Mouse (Mus musculus) layer of hippocampus, adult 9-10 months (tissue): Measurements from ENCODE around the gene Bysl.
A peak's percentile ranks its signal among the peaks of the same experiment; 100 is the strongest.
"Not testable (repeated sequence)": the region's sequence is repeated elsewhere in the genome, so short reads cannot be mapped to it uniquely, and the experiment has no call there.

Experiments
- DNase-seq: peaks from one replicate; pipeline ENCODE4 v3.0.0; 2022; ENCODE audit warnings: low spot score

Gene Bysl

GRCm38 (mm10) chr17:47610849-47611660 lies at the start of gene Bysl, which contains the start of the genes Med20 and Gm20517:
Gene Bysl, minus strand, starts transcription at chr17:47611492.
Gene Med20, plus strand, starts transcription at chr17:47611582.
Gene Gm20517, plus strand, starts transcription at chr17:47611589.
- DNase-seq: peak; percentile 90

GRCm38 (mm10) chr17:47658741-47659243 lies 47.5 kb upstream of the Bysl start:
- no peak for DNase-seq

DNA sequence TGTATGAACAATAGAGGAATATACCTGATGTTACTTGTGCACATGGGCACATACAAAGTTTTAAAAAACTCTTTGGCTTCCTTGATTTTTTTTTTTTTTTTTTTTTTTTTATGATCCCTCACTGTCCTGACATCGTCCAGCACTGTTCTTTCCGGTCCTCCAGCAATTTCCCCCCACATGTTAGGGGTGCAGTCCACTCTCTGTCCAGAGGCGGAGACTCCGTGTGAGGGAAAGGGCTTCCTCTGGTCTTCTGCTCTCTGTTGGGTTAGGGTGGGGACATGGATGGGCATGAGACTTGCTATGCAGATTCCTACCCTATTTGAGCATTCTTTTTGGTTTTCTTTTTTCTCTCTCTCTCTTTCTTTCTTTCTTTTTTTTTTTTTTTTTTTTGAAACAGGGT lies 46.6 kb upstream of the Bysl start:
- no peak for DNase-seq

- no peak for DNase-seq
These were observed 44.4 kb upstream of the Bysl start for GRCm38 (mm10) chr17:47655697-47656096.

DNA sequence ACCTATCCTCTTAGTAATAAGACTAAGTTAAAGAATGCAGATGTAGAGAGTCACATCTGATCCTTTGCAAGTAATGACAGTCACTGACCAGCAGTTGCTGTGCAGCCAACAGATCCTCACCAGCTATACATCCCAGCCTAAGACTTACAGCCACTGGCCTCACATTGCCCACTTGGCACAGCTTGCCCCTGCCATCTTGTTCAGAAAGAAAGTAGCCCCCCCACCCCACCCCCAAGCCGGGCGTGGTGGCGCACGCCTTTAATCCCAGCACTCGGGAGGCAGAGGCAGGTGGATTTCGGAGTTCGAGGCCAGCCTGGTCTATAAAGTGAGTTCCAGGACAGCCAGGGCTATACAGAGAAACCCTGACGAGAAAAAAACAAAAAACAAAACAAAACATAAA lies 43.1 kb upstream of the Bysl start:
- DNase-seq: not testable (repeated sequence)

GRCm38 (mm10) chr17:47651953-47652352 lies 40.7 kb upstream of the Bysl start:
- no peak for DNase-seq

GRCm38 (mm10) chr17:47648966-47649365 lies 37.7 kb upstream of the Bysl start:
- DNase-seq: no peak

DNA sequence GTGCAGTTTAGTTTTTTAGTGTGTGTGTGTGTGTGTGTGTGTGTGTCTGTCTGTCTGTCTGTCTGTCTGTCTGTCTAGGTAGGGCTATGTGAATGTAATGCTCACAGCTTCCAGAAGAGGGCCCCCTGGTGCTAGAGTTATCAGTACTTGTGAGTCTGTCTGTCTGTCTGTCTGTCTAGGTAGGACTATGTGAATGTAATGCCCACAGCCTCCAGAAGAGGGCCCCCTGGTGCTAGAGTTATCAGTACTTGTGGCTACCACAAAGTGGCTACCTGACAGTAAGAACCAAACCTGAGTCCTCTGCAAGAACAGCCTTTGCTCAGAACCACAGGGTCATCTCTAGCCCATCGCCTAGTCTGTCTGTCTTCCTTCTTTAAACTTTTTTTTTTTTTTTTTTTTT lies 35.4 kb upstream of the Bysl start:
- DNase-seq: peak; percentile 66

- no peak for DNase-seq
These were observed 31.7 kb upstream of the Bysl start for GRCm38 (mm10) chr17:47642992-47643391.

DNA sequence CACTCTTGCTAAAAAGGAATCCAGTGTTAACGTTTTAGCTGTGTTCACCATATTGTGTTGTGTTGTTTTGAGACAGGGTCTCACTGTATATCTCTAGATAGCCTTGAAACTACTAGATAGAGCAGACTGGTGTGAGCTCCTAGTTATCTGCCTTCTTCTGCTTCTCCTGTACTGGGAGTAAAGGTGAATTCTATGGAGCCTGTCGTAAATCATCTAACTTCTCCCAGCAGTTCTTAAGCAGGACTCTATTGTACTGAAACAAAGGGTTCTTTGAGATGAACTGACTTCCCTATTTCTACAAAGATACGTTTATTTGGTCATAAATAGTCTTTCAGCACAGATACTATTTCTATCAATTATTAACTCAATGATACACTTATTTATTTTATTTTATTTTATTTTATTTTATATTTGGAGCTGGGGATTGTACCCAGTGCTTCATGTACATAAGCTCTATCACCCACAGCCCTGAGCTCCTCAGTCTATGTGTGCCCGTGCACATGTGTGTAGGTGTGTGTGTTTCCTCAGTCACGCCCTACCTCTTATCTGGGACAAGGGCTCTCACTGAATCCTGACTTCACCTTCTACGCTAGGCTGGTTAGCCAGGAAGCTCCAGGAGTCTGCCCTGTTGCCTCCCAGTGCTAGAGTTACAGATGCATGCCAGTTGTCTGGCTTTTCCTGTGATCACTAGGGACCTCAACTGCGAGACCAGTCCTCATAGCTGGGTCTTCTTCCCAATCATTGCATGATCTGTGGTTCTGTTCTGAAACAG lies 22.9 kb upstream of the Bysl start:
- no peak for DNase-seq

DNA sequence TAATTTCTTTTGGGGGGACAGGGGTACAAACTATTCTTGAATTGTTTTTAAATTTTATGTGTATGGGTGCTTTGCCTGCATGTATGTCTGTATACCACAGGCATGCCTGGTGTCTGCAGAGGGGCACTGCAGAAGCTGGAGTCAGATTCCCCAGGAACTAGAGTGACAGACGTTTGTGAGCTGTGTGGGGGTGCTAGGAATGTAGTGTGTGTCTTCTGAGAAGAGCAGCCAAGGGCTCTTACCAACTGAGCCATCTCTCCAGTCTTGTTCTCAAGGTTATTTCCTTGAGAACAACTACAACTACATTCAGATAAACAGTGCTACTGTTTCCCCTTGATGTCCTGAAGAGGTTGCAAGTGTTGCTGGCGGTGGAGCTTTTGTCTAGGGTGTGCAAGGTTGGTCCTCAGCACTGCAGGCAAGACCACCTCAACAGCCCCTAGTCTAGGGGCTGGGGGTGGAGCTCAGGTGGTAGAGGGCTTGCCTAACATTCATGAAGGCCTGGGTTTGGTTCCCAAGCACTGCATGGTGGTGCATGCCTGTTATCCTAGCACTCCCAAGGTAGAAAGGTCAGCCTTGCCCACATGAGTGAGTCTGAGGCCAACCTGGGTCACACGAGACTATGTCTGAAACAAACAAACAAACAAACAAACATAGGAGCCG lies 21.0 kb upstream of the Bysl start:
- DNase-seq: no peak

DNA sequence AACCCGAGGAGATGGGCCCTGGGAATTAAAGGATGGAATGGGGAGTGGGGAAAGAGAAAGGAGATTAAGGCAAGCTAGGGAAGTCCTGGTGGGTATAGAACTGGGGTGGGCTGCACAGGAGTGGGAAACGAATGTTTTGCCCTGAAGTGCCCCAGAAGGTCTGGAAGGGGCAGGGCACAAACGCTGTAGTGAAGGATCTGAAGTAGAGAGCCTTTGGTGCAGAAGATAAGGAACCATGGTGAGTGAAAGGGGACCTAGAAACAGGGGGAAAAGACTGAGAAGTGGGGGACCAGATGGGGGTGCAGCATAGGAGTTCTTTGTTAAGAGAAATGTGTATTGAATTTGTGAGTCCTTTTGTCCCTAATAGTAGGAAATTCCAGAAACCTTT lies 19.4 kb upstream of the Bysl start, which contains the start of gene Usp49:
Gene Usp49, plus strand, starts transcription at position 13 of the 388 bp plus-strand sequence.
- no peak for DNase-seq

- DNase-seq: no peak
These were observed 18.7 kb upstream of the Bysl start for GRCm38 (mm10) chr17:47629717-47630677.

DNA sequence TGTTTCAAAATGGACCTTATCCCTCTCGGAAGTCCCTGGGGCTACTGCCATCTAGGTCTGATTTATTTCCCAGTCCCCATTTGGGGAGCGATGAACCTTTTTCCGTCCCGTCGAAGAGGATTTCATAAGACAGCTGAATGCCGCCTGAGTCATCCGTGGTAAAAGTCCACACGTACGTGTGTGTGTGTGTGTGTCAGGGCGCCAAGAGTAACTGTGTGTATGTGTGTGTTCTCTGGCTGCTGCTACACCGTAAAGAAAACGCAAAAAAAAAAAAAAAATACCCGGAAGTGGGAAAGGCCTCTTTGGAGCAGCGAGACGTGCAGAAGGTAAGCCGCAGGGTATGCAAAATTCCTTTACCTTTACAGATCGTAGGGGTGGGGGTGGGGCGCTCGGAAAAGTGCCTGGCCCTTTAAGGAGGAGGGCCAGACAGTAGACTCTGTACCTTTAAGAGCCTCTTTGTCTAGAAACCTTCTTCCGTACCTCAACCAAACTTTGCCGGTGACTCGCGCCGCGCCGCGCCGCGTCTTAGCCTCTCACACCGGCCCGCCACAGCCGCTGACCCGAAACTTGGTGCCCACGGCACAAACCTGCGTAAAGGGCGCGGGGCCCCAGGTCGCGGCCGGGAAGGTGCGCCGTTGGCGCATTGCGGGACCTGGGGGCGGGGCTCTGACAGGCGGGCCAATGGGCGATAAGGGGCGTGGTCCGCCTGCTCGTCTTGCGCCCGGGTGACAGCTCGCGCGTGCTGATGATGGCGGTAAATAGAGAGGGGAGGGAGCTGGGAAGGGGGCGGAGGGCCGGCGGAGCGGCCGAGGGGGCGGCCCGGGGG lies 17.8 kb upstream of the Bysl start:
- peak; percentile 84 for DNase-seq

DNA sequence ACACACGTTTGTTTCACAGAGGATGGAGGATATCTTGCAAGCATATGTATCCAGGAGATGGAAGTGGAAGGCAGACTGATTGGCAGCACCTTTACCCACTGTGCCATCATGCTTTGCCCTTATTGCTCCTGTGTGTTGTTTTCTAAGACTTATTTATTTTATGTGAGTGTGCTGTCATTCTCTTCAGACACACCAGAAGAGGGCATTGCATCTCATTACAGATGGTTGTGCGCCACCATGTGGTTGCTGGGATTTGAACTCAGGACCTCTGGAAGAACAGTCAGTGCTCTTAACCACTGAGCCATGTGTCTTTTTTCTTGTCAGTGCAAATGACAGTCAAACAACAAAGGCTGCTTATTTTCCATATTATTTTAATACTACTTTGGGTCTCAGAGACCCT lies 16.5 kb upstream of the Bysl start:
- no peak for DNase-seq

- no peak for DNase-seq
These were observed 14.7 kb upstream of the Bysl start for GRCm38 (mm10) chr17:47626031-47626430.

GRCm38 (mm10) chr17:47625088-47625487 lies 13.8 kb upstream of the Bysl start:
- DNase-seq: no peak

DNA sequence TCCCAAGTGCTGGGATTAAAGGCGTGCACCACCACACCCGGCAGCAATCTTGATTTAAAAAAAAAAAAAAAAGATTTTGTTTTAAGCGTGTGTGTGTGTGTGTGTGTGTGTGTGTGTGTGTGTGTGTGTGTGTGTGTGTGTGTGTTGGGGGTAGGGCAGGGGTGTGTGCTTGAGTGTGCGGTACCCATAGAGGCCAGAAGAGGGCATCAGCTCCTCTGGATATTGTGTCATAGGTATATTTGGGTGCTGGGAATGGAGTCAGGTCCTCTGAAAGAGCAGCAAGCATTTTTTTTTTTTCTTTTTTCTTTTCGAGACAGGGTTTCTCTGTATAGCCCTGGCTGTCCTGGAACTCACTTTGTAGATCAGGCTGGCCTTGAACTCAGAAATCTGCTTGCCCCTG lies 13.3 kb upstream of the Bysl start:
- DNase-seq: not testable (repeated sequence)

- DNase-seq: no peak
These were observed 11.7 kb upstream of the Bysl start for GRCm38 (mm10) chr17:47622912-47623554.
